Mouse (Mus musculus): ENCODE measurements around the gene Ell. TPM values are rescaled to one million over a fixed set of nuclear protein-coding genes. Genes with fewer than 3 reads are reported as not detected.

Gene Ell
- polyA plus RNA-seq, 1 experiment from 2014 or later, result 15.4 TPM

GRCm38 (mm10) chr8:70529299-70529698 lies 10.0 kb upstream of the Ell start:
- peaks cover 12% of the 10 kb centered on the region; the same call in 1 of the 2 replicates for H3K36me3 ChIP-seq (ENCODE audit: control insufficient read depth, insufficient read depth, low read length)
- 0 out of 2 replicates have a peak overlapping the region, but pooled peaks have one; percentile 2 for H3K9ac ChIP-seq (ENCODE audit: low read depth, low read length)
- ATAC-seq (ENCODE audit: low FRiP score), result no peak
- no peak overlapping the region for H3K27ac ChIP-seq (ENCODE audit: low read depth, low read length)
- H3K4me3 ChIP-seq (ENCODE audit: low read depth, low read length), result no peak overlapping the region
- no peaks in the 10 kb centered on the region for H3K27me3 ChIP-seq (ENCODE audit: control insufficient read depth, insufficient read depth, low read length)
- H3K9me3 ChIP-seq (ENCODE audit: control insufficient read depth, low read length), result no peaks in the 10 kb centered on the region
- DNase-seq (ENCODE audit: low spot score), result no peak
- 91% methylated on average over 5 of the region's 5 CpGs for WGBS
- peaks cover 5% of the 10 kb centered on the region; the same call in 1 of the 2 replicates for H3K4me1 ChIP-seq (replicated peaks; ENCODE audit: control insufficient read depth, insufficient read depth, low read length)
- no peak overlapping the region for H3K4me2 ChIP-seq (replicated peaks; ENCODE audit: low read depth, low read length)

GRCm38 (mm10) chr8:70529741-70530161 lies 9.5 kb upstream of the Ell start:
- WGBS, result 96% methylated on average over 3 of the region's 3 CpGs
- H3K4me1 ChIP-seq (replicated peaks; ENCODE audit: control insufficient read depth, insufficient read depth, low read length), result peaks cover 5% of the 10 kb centered on the region; the same call in 1 of the 2 replicates
- 0 out of 2 replicates have a peak overlapping the region, but pooled peaks have one; percentile 2 for H3K9ac ChIP-seq (ENCODE audit: low read depth, low read length)
- DNase-seq (ENCODE audit: low spot score) (no peak), ATAC-seq (ENCODE audit: low FRiP score) (no peak)
- H3K4me2 ChIP-seq (replicated peaks; ENCODE audit: low read depth, low read length), result no peak overlapping the region
- peak overlapping the region; percentile 10; the same call in 1 of the 2 replicates for H3K4me3 ChIP-seq (ENCODE audit: low read depth, low read length)
- H3K27me3 ChIP-seq (ENCODE audit: control insufficient read depth, insufficient read depth, low read length), result no peaks in the 10 kb centered on the region
- H3K27ac ChIP-seq (ENCODE audit: low read depth, low read length), result no peak overlapping the region
- no peaks in the 10 kb centered on the region for H3K9me3 ChIP-seq (ENCODE audit: control insufficient read depth, low read length)
- peaks cover 12% of the 10 kb centered on the region; the same call in 1 of the 2 replicates for H3K36me3 ChIP-seq (ENCODE audit: control insufficient read depth, insufficient read depth, low read length)

GRCm38 (mm10) chr8:70530314-70530713 lies 8.9 kb upstream of the Ell start:
- H3K27ac ChIP-seq (ENCODE audit: low read depth, low read length), result no peak overlapping the region
- H3K9me3 ChIP-seq (ENCODE audit: control insufficient read depth, low read length), result no peaks in the 10 kb centered on the region
- peaks cover 5% of the 10 kb centered on the region; the same call in 1 of the 2 replicates for H3K4me1 ChIP-seq (replicated peaks; ENCODE audit: control insufficient read depth, insufficient read depth, low read length)
- no peak overlapping the region for H3K4me3 ChIP-seq (ENCODE audit: low read depth, low read length)
- no peak overlapping the region for H3K9ac ChIP-seq (ENCODE audit: low read depth, low read length)
- peaks cover 12% of the 10 kb centered on the region; the same call in 1 of the 2 replicates for H3K36me3 ChIP-seq (ENCODE audit: control insufficient read depth, insufficient read depth, low read length)
- DNase-seq (ENCODE audit: low spot score) (no peak), ATAC-seq (ENCODE audit: low FRiP score) (no peak)
- H3K4me2 ChIP-seq (replicated peaks; ENCODE audit: low read depth, low read length), result no peak overlapping the region
- H3K27me3 ChIP-seq (ENCODE audit: control insufficient read depth, insufficient read depth, low read length), result no peaks in the 10 kb centered on the region
- 87% methylated on average over 2 of the region's 2 CpGs for WGBS

- Histone ChIP-seq H3K27me3 (ENCODE audit: control insufficient read depth, insufficient read depth, low read length) (no peaks in the 10 kb centered on the region), H3K9me3 (ENCODE audit: control insufficient read depth, low read length) (no peaks in the 10 kb centered on the region), H3K9ac (ENCODE audit: low read depth, low read length) (no peak overlapping the region), H3K4me3 (ENCODE audit: low read depth, low read length) (no peak overlapping the region), H3K27ac (ENCODE audit: low read depth, low read length) (no peak overlapping the region), H3K4me1 (replicated peaks; ENCODE audit: control insufficient read depth, insufficient read depth, low read length) (no peaks in the 10 kb centered on the region), H3K4me2 (replicated peaks; ENCODE audit: low read depth, low read length) (no peak overlapping the region), H3K36me3 (ENCODE audit: control insufficient read depth, insufficient read depth, low read length) (peaks cover 12% of the 10 kb centered on the region; the same call in 1 of the 2 replicates)
- DNase-seq (ENCODE audit: low spot score), result no peak
- 95% methylated on average over 12 of the region's 12 CpGs for WGBS
- ATAC-seq (ENCODE audit: low FRiP score), result no peak
Measured at GRCm38 (mm10) chr8:70534281-70534680, 5.0 kb upstream of the Ell start.

- no peak for ATAC-seq (ENCODE audit: low FRiP score)
Measured at GRCm38 (mm10) chr8:70535221-70535620, 4.0 kb upstream of the Ell start.

GRCm38 (mm10) chr8:70535701-70536100 lies 3.6 kb upstream of the Ell start:
- H3K9me3 ChIP-seq (ENCODE audit: control insufficient read depth, low read length), result no peaks in the 10 kb centered on the region
- ATAC-seq (ENCODE audit: low FRiP score) (no peak), DNase-seq (ENCODE audit: low spot score) (no peak)
- no peak overlapping the region for H3K4me2 ChIP-seq (replicated peaks; ENCODE audit: low read depth, low read length)
- no peak overlapping the region for H3K4me3 ChIP-seq (ENCODE audit: low read depth, low read length)
- no peak overlapping the region for H3K9ac ChIP-seq (ENCODE audit: low read depth, low read length)
- H3K27me3 ChIP-seq (ENCODE audit: control insufficient read depth, insufficient read depth, low read length), result no peaks in the 10 kb centered on the region
- H3K4me1 ChIP-seq (replicated peaks; ENCODE audit: control insufficient read depth, insufficient read depth, low read length), result peaks cover 5% of the 10 kb centered on the region; the same call in 1 of the 2 replicates
- peaks cover 9% of the 10 kb centered on the region; the same call in 1 of the 2 replicates for H3K36me3 ChIP-seq (ENCODE audit: control insufficient read depth, insufficient read depth, low read length)
- H3K27ac ChIP-seq (ENCODE audit: low read depth, low read length), result no peak overlapping the region
- WGBS, result 93% methylated on average over 2 of the region's 2 CpGs

More at GRCm38 (mm10) chr8:70535221-70535620, 4.0 kb upstream of the Ell start:
- Histone ChIP-seq H3K4me1 (replicated peaks; ENCODE audit: control insufficient read depth, insufficient read depth, low read length) (peaks cover 3% of the 10 kb centered on the region; the same call in 1 of the 2 replicates), H3K9ac (ENCODE audit: low read depth, low read length) (no peak overlapping the region), H3K27me3 (ENCODE audit: control insufficient read depth, insufficient read depth, low read length) (no peaks in the 10 kb centered on the region), H3K4me3 (ENCODE audit: low read depth, low read length) (no peak overlapping the region), H3K36me3 (ENCODE audit: control insufficient read depth, insufficient read depth, low read length) (peaks cover 9% of the 10 kb centered on the region; the same call in 1 of the 2 replicates), H3K4me2 (replicated peaks; ENCODE audit: low read depth, low read length) (no peak overlapping the region), H3K9me3 (ENCODE audit: control insufficient read depth, low read length) (no peaks in the 10 kb centered on the region), H3K27ac (ENCODE audit: low read depth, low read length) (no peak overlapping the region)
- no peak for DNase-seq (ENCODE audit: low spot score)
- 93% methylated on average over 3 of the region's 3 CpGs for WGBS

GRCm38 (mm10) chr8:70538024-70538579 lies 1.2 kb upstream of the Ell start:
- peaks cover 3% of the 10 kb centered on the region; the same call in 1 of the 2 replicates for H3K36me3 ChIP-seq (ENCODE audit: control insufficient read depth, insufficient read depth, low read length)
- peak overlapping the region; percentile 91 for H3K27ac ChIP-seq (ENCODE audit: low read depth, low read length)
- DNase-seq (ENCODE audit: low spot score) (peak; percentile 54), ATAC-seq (ENCODE audit: low FRiP score) (peak; percentile 33)
- peak overlapping the region; percentile 81 for H3K4me3 ChIP-seq (ENCODE audit: low read depth, low read length)
- no peaks in the 10 kb centered on the region for H3K27me3 ChIP-seq (ENCODE audit: control insufficient read depth, insufficient read depth, low read length)
- H3K4me2 ChIP-seq (replicated peaks; ENCODE audit: low read depth, low read length), result peak overlapping the region; percentile 91
- no peaks in the 10 kb centered on the region for H3K9me3 ChIP-seq (ENCODE audit: control insufficient read depth, low read length)
- H3K9ac ChIP-seq (ENCODE audit: low read depth, low read length), result peak overlapping the region; percentile 8; the same call in 1 of the 2 replicates
- peaks cover 5% of the 10 kb centered on the region; the same call in 1 of the 2 replicates for H3K4me1 ChIP-seq (replicated peaks; ENCODE audit: control insufficient read depth, insufficient read depth, low read length)
- 16% methylated on average over 24 of the region's 24 CpGs for WGBS

GRCm38 (mm10) chr8:70538633-70539076 lies 602 bp upstream of the Ell start:
- no peaks in the 10 kb centered on the region for H3K27me3 ChIP-seq (ENCODE audit: control insufficient read depth, insufficient read depth, low read length)
- H3K4me3 ChIP-seq (ENCODE audit: low read depth, low read length), result peak overlapping the region; percentile 81
- DNase-seq (ENCODE audit: low spot score) (peak; percentile 100), ATAC-seq (ENCODE audit: low FRiP score) (peak; percentile 81)
- H3K36me3 ChIP-seq (ENCODE audit: control insufficient read depth, insufficient read depth, low read length), result peaks cover under 1% of the 10 kb centered on the region; the same call in 1 of the 2 replicates
- H3K4me1 ChIP-seq (replicated peaks; ENCODE audit: control insufficient read depth, insufficient read depth, low read length), result peaks cover 5% of the 10 kb centered on the region; the same call in 1 of the 2 replicates
- H3K4me2 ChIP-seq (replicated peaks; ENCODE audit: low read depth, low read length), result peak overlapping the region; percentile 91
- H3K27ac ChIP-seq (ENCODE audit: low read depth, low read length), result peak overlapping the region; percentile 91
- WGBS, result 0% methylated on average over 32 of the region's 32 CpGs
- no peaks in the 10 kb centered on the region for H3K9me3 ChIP-seq (ENCODE audit: control insufficient read depth, low read length)
- peak overlapping the region; percentile 43; the same call in 1 of the 2 replicates for H3K9ac ChIP-seq (ENCODE audit: low read depth, low read length)

Measured in hindbrain, embryonic 11.5 days (tissue).